Mouse (Mus musculus): Measurements from ENCODE around the gene Unc5c.

- TF ChIP-seq CTCF (IDR thresholded peaks at IDR 0.05; ENCODE audit: low read depth) (no peak), EP300 (IDR thresholded peaks at IDR 0.05; ENCODE audit: low read depth) (no peak)
Observed at GRCm38 (mm10) chr3:141547341-141547814, 82.4 kb downstream of the Unc5c start.
